Comparison of ENCODE assay signal across 11 mouse cellular contexts in genomic region chr12:12177264-12178043, GRCm38 (mm10).
A peak's percentile ranks its signal among the peaks of the same experiment; 100 is the strongest.
DNase-seq lines count a peak whose midpoint lies in the region; ATAC-seq and TF ChIP-seq lines count a peak whose summit lies in the region.
"Had no signal": no experiment of that assay in that cellular context is flagged by ENCODE, and none has a peak within 500 bp of the region (broad histone marks: within the 10 kb centered on the region; RNA-seq: fewer than 3 reads in every experiment).

No protein-coding gene starts in this region.

- DNase-seq in forebrain, embryonic 10.5 days (ENCODE audit: extremely low spot score, low spot score), result no peak
- no peak for DNase-seq in forebrain, postnatal 0 days
- DNase-seq in left cerebral cortex, adult 2 months (ENCODE audit: extremely low spot score in 1 of 2, low spot score in 2 of 2), result no peak
- no peak for DNase-seq in left cerebral cortex, postnatal 14 days (ENCODE audit: low spot score in 2 of 2)
- no peak for DNase-seq in spleen, adult 12 weeks (ENCODE audit: low spot score)
- DNase-seq: liver, embryonic 13.5 days had no signal

- intact Hi-C loops in left cerebral cortex, adult 2 months (cut with DNase I), result loop anchor here (5.0 to 10.0 kb wide), 3 partner anchors 47 to 1040 kb away; no protein-coding TSS in a partner anchor
- intact Hi-C loops in left cerebral cortex, postnatal 14 days (cut with DNase I), result loop anchor here (2.0 to 5.0 kb wide), 3 partner anchors 50 to 219 kb away; partner anchors contain the start of gene Fam49a

- peak overlapping the region; percentile 44; the same call in 1 of the 2 replicates for H3K27ac ChIP-seq in forebrain, embryonic 10.5 days
- no peak overlapping the region for H3K27ac ChIP-seq in forebrain, postnatal 0 days (ENCODE audit: low read depth, low read length)
- peak overlapping the region; percentile 86; the same call in 1 of the 2 replicates for H3K27ac ChIP-seq in left cerebral cortex, adult 2 months
- no peak overlapping the region for H3K27ac ChIP-seq in forebrain, embryonic 13.5 days
- no peak overlapping the region for H3K27ac ChIP-seq in midbrain, embryonic 16.5 days (ENCODE audit: low read length)
- H3K27ac ChIP-seq in kidney, embryonic 14.5 days (ENCODE audit: low read depth, low read length), result no peak overlapping the region
- H3K27ac ChIP-seq: kidney, postnatal 0 days; liver, embryonic 13.5 days had no signal

- H3K4me1 ChIP-seq in forebrain, embryonic 10.5 days, result peaks cover 17% of the 10 kb centered on the region
- peaks cover 12% of the 10 kb centered on the region; the same call in 1 of the 2 replicates for H3K4me1 ChIP-seq in forebrain, postnatal 0 days (ENCODE audit: insufficient read depth)
- H3K4me1 ChIP-seq in forebrain, embryonic 13.5 days, result peaks cover 16% of the 10 kb centered on the region; the same call in 1 of the 2 replicates
- H3K4me1 ChIP-seq in midbrain, embryonic 16.5 days (ENCODE audit: control insufficient read depth, insufficient read depth, low read length), result peaks cover 10% of the 10 kb centered on the region; the same call in 1 of the 2 replicates
- H3K4me1 ChIP-seq in kidney, embryonic 14.5 days (ENCODE audit: control insufficient read depth, insufficient read depth, low read length), result peaks cover 4% of the 10 kb centered on the region

- no peak for TF ChIP-seq CTCF in forebrain, postnatal 0 days (IDR thresholded peaks at IDR 0.05; ENCODE audit: low read depth)
- TF ChIP-seq CTCF in left cerebral cortex, adult 2 months (IDR thresholded peaks at IDR 0.05), result no peak

- no peaks in the 10 kb centered on the region for H3K36me3 ChIP-seq in forebrain, embryonic 10.5 days (replicated peaks)
- no peaks in the 10 kb centered on the region for H3K36me3 ChIP-seq in forebrain, postnatal 0 days (ENCODE audit: insufficient read depth)
- no peaks in the 10 kb centered on the region for H3K36me3 ChIP-seq in forebrain, embryonic 13.5 days (ENCODE audit: poor library complexity, severe bottlenecking)
- H3K36me3 ChIP-seq in midbrain, embryonic 16.5 days (ENCODE audit: control insufficient read depth, insufficient read depth, low read length), result no peaks in the 10 kb centered on the region
- no peaks in the 10 kb centered on the region for H3K36me3 ChIP-seq in kidney, embryonic 14.5 days (ENCODE audit: control insufficient read depth, insufficient read depth, low read length)
- H3K36me3 ChIP-seq: embryonic facial prominence, embryonic 12.5 days; liver, embryonic 13.5 days had no signal

- no peak overlapping the region for H3K4me2 ChIP-seq in forebrain, postnatal 0 days (ENCODE audit: low read depth)
- H3K4me2 ChIP-seq in forebrain, embryonic 13.5 days, result no peak overlapping the region
- no peak overlapping the region for H3K4me2 ChIP-seq in midbrain, embryonic 16.5 days (ENCODE audit: low read length)
- H3K4me2 ChIP-seq in kidney, embryonic 14.5 days (replicated peaks; ENCODE audit: low read depth, low read length), result no peak overlapping the region

- H3K9ac ChIP-seq in forebrain, postnatal 0 days, result no peak overlapping the region
- H3K9ac ChIP-seq in forebrain, embryonic 13.5 days, result no peak overlapping the region
- no peak overlapping the region for H3K9ac ChIP-seq in midbrain, embryonic 16.5 days (ENCODE audit: low read depth, low read length)
- no peak overlapping the region for H3K9ac ChIP-seq in kidney, embryonic 14.5 days (ENCODE audit: low read depth, low read length)
- H3K9ac ChIP-seq: embryonic facial prominence, embryonic 12.5 days; liver, embryonic 13.5 days had no signal

- WGBS in forebrain, embryonic 10.5 days, result 64% methylated on average over 6 of the region's 6 CpGs
- 77% methylated on average over 6 of the region's 6 CpGs for WGBS in forebrain, postnatal 0 days
- 65% methylated on average over 6 of the region's 6 CpGs for WGBS in forebrain, embryonic 13.5 days
- WGBS in midbrain, embryonic 16.5 days, result 57% methylated on average over 6 of the region's 6 CpGs
- WGBS in kidney, embryonic 14.5 days, result 70% methylated on average over 6 of the region's 6 CpGs

- no peak for ATAC-seq in forebrain, postnatal 0 days
- peak; percentile 3; the same call in 1 of the 2 replicates for ATAC-seq in forebrain, embryonic 13.5 days
- ATAC-seq in midbrain, embryonic 16.5 days, result peak; percentile 11; the same call in 1 of the 2 replicates
- no peak; the same call in 1 of the 2 replicates for ATAC-seq in kidney, embryonic 14.5 days (ENCODE audit: low FRiP score, low TSS enrichment)

- no peaks in the 10 kb centered on the region for H3K27me3 ChIP-seq in forebrain, embryonic 10.5 days (ENCODE audit: poor library complexity, severe bottlenecking)
- H3K27me3 ChIP-seq in forebrain, postnatal 0 days (ENCODE audit: insufficient read depth, low read length), result no peaks in the 10 kb centered on the region
- H3K27me3 ChIP-seq in forebrain, embryonic 13.5 days, result no peaks in the 10 kb centered on the region
- no peaks in the 10 kb centered on the region for H3K27me3 ChIP-seq in midbrain, embryonic 16.5 days (ENCODE audit: control insufficient read depth, insufficient read depth, low read depth, low read length)
- no peaks in the 10 kb centered on the region for H3K27me3 ChIP-seq in kidney, embryonic 14.5 days (ENCODE audit: control insufficient read depth, insufficient read depth, low read length)
- H3K27me3 ChIP-seq: embryonic facial prominence, embryonic 12.5 days; liver, embryonic 13.5 days had no signal

- no peaks in the 10 kb centered on the region for H3K9me3 ChIP-seq in forebrain, embryonic 10.5 days
- H3K9me3 ChIP-seq in forebrain, postnatal 0 days (ENCODE audit: low read length), result no peaks in the 10 kb centered on the region
- H3K9me3 ChIP-seq in forebrain, embryonic 13.5 days (replicated peaks), result no peaks in the 10 kb centered on the region
- H3K9me3 ChIP-seq in midbrain, embryonic 16.5 days (replicated peaks; ENCODE audit: control insufficient read depth, low read length, poor library complexity, severe bottlenecking), result no peaks in the 10 kb centered on the region
- no peaks in the 10 kb centered on the region for H3K9me3 ChIP-seq in kidney, embryonic 14.5 days (ENCODE audit: control insufficient read depth, low read length)
- H3K9me3 ChIP-seq: embryonic facial prominence, embryonic 12.5 days; liver, embryonic 13.5 days had no signal

- no peak overlapping the region for H3K4me3 ChIP-seq in forebrain, embryonic 10.5 days
- H3K4me3 ChIP-seq in forebrain, postnatal 0 days (ENCODE audit: low read depth, low read length), result no peak overlapping the region
- H3K4me3 ChIP-seq in left cerebral cortex, adult 2 months, result no peak overlapping the region
- no peak overlapping the region for H3K4me3 ChIP-seq in forebrain, embryonic 13.5 days
- no peak overlapping the region for H3K4me3 ChIP-seq in midbrain, embryonic 16.5 days (ENCODE audit: low read depth, low read length)
- H3K4me3 ChIP-seq in kidney, embryonic 14.5 days (ENCODE audit: low read length), result no peak overlapping the region

Comparison
In these comparisons a context has a peak if more than half of its experiments do, and no peak if none do; other contexts are left out.
1. H3K27ac ChIP-seq: peak in forebrain, embryonic 10.5 days (single experiment) and left cerebral cortex, adult 2 months (single experiment); none in forebrain, postnatal 0 days (single experiment), forebrain, embryonic 13.5 days (single experiment), midbrain, embryonic 16.5 days (single experiment) and kidney, embryonic 14.5 days (single experiment).
2. ATAC-seq: peak in forebrain, embryonic 13.5 days (single experiment) and midbrain, embryonic 16.5 days (single experiment); none in forebrain, postnatal 0 days (single experiment) and kidney, embryonic 14.5 days (single experiment).